Mouse (Mus musculus) neural tube, embryonic 10.5 days (tissue): ENCODE results near the gene Kcna4.

Source experiments
- DNase-seq: peaks from one replicate; pipeline ENCODE4 v3.0.0-alpha.2; 2017; ENCODE audit warnings: low spot score; ENCODE audit errors: extremely low spot score

Gene Kcna4

DNA sequence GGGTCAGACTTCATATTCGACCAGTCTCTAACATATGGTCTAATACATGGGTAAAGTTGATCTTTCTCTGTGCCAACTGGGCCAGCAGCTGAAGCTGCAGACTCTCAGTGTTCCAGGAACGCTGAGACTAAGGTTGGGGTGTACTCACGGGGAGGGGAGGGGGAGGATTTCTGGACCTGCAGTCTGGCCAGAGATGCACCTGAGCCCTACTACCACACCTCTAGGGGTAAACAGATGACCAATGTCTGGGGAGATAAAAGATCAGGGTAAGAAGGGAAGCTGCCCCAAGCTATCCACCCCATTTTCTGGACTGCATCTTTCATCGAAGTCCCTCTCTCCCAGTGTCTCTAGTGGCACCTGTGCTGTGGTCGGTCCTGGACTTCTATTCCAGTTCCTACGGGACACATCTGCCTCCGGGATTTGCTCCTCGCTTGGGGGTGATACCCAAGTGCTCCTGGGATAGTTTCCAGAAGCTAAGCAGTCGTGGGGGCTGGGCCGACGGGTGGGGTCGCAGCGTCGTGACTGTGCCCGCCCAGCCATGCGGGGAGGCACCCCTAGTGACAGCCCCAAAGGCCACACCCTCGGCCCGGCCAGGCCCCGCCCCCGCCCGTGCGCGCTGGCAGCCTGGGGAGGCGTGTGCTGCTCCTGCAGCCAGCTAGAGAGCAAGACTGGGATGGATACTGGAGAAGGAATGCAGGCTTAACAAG, at the start of gene Kcna4:
Gene Kcna4 (plus strand): TSS at position 650 of the 707 bp plus-strand sequence.
- peak; percentile 66 for DNase-seq

DNA sequence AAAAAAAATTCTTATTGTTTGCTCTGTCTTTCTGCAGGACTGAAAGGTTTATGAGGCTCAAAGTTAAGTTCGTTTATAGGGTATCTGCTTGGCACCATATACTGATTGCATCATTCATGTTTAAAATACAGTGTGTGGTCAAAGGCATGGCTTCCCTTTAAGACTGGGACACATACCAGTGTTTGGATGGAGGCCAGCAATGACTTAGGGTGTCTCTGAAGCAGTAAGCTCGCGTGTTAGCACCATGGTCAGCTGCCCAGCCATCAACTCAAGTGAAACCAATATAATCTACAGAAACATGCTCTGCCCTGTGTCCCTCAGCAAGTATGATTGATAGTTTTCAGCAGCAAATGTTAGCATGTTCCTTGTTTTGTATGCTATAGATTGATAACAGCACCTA, 32.3 kb upstream of the Kcna4 start:
- DNase-seq: no peak

DNA sequence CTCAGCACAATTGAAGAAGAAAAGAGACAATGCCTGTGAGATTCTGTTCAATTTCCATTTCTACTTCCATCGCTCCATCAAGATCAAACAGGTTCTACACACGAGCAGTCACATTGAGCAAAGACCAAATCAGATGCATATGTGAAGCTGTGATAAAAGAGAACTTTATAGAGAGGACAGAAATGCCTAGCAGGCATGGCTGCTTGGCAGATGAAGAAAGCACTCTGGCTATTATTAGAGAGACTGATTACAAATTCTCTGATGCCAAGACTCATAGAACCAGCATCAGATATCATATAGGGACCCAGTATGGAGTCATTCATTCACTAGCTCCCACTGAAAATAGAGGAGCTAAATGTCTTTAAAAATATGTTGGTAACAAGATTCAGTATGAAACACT, 24.2 kb upstream of the Kcna4 start:
- no peak for DNase-seq

DNA sequence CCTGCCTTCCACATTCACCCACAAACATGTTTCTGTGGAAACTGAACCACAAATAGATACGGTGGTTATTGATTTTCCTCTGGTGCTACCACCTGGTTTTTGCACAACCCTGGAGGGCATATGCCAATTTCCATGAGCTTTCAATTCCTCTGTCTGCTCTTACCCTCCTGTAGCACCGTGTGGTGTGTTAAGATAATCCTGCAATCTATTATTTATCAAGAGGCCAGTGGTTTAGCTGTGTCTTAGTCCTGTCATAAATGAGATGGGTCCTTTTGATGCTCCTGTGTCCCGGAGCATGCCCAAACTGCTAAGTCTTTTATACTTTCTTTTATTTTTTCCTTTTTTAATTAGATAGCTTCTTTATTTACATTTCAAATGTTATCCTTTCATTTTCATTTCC, 20.4 kb upstream of the Kcna4 start:
- DNase-seq: no peak

DNA sequence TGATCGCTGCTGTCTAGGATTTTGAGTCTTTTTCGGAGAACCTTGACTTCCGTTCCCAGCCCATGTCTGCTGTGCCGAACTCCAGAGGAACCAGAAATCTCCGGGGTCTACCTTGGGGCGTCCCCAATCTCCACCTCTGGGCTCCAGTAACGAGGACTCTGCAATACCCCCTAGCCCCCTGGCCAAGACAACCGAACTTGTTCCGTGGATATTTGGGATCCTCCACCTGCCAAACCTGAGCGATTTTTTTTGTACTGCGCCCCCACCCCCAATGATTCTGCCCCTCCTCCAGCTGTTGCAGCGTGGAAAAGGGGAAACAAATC, 219 bp downstream of the Kcna4 start:
- no peak for DNase-seq

DNA sequence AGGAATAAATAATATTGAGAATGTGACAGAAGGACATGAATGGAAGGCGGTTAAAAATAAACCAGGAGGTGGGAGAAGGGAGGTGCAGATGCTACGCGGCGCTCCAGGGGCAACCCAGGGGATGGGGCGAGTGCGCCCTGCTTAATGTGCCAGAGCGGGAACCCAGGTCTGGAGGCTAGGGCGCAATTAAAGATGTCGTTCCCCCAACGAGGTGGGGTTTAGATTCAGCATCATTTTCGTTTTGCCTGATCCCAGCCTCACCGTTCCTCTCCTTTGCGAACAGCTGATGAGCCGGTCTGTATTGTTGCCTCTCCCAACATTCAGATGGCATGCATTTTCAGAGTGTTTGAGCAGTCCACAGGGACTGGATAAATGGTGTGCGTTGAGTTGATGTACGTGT, 703 bp downstream of the Kcna4 start:
- peak; percentile 20 for DNase-seq

DNA sequence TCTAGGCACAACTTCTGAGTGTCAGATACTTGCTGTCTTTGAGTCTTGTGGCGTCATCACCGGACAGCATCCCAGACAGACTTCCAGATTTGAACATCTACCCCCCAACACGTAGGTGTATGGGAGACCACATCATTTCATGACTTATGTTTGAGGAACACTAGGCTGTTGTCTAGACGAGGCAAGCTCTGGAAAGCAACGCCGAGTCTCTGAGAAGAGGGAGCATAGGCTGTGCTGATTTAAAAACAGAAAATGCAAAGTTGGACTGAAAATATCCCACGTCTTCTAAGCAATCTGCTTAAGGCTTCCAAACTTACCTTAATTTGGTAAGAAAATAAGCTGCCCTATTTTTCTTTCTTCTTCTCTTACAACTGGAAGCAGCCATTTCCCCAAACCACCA, 4.1 kb downstream of the Kcna4 start:
- DNase-seq: no peak

DNA sequence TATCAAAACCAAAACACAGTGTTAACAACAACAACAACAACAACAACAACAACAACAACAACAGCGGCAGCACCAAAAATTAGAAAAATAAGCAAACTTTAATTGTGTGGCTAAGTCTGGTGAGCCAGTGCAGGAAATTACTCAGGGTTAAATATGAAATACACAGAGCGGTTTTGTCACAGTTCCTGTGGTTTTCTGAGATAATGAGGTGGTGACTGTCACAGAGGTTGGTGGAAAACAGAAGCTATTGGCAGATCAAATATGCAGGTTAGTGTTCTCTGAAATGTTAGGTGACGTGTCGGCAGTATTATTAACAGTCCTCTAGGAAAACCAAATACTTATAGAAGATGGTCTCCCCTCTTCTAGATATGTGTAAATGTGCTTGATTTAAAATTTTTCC, 11.4 kb downstream of the Kcna4 start:
- no peak for DNase-seq

DNA sequence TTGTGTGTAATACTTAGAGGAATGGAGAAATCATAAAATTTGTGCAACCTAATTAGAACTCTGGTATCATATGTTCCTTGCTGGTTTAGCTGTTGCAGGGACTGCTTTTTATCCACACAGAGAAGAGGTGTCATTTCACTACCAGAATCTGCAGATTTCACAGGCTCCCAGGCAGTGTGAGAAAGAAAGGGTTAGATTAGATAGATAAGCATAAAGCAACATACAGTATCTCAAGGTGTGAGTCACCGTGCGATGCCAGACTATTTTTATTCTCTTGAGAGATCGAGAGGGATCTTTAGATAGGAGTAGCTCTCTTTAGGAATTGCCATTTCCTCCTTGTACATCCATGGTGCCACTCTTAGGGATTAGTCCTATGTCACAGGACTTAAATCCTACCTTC, 14.3 kb downstream of the Kcna4 start:
- no peak for DNase-seq

DNA sequence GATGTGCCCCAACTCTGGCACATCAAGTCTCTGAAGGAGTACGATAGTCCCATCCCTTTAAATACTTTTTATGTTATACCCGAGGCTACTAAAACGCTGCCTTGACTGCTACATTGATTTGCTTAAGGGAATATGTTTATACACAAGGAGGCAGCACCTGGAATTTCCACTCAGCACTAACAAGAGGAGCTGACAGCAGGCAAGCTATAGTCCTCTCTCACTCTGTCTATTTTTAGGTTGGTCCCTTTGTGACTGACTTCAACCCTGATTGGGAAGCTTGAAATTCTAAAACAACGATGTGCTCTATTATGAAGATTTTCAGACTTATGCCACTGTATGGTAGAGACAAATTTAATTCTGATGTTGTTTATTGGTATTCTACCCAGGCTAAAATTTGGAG, 15.6 kb downstream of the Kcna4 start:
- DNase-seq: no peak

DNA sequence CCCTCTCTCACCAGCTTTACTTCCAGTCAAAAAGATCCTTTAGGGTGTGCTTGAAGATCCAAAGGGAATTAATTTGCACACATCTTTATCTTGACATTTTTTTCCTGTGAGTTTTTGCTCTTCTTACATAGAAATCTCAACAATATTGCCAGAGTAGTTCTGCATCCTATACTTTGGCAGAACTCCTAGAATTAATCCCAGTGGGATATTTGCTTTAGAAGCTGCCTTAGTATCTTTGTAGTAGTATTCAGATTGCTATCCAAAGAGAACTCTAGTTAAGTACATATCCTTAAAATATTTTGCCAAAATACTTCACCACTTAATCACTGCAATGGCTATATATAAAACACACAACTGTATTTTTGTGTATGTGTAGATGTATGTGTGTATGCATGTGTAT, 28.2 kb downstream of the Kcna4 start:
- no peak for DNase-seq

DNA sequence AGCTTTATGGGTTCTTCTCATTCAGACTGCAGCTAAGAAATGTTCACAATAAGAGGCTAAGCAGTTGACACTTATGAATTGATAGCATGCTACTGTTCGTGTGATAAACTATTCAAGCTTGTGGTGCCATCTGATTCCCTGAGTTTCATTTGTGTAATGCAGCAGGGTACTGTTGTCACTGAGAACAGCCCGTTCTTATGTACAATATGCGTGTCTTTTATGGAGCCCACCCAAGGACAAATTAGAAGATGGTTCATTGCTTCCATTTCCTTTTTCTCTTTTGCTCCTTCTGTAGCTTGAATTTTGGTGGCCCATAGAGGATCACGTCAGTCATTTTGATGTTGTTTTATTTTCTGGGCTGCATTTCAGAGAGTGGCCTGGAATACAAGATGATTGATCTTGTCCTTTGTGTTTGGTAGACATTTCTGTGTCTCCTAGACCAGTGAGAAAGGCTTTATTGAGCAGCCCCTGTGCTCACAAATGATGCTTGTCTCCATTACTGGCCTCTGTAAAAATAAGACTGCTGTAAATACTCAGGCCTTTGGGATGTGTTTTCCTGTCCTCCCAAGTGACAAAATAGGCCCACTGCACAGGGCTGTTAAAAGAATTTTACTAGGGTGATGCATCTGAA, 31.3 kb downstream of the Kcna4 start:
- DNase-seq: no peak

DNA sequence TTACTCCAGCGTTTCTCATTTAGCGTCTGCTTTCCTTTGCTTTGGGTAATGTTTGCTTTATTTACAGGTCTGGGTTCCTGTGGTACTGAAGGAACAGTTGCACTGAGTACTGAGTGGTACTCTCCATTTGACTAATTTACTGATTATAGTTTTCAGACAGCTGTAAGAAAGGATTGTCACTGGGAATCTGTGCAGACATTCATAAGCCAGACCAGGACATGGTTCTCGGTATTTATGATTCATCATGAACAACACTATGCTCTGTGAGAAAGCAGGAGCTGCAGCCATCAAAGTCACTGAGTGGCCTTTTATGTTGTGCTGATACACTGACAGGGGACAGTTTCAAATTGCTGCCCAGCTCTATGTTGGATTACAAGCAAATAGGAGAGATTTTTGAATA, 33.7 kb downstream of the Kcna4 start:
- no peak for DNase-seq

DNA sequence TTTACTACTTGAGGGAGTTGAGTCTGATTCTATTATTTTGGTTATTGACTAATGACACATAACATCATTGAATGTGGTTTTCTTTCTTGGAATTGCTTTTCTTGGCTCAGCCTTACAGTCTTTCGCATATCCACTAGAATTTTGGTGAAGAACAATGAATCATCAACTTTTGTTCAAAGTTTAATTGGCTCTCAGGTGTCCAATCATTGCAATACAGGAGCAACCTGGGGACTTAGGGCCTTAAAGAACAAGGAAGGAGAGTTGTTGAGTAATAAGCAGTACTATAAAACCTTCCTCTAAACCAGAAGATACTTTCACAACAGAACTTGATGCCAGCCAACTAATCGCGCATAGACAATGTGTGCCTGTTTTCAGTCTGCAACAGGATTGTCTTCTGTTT, 36.8 kb downstream of the Kcna4 start:
- no peak for DNase-seq

DNA sequence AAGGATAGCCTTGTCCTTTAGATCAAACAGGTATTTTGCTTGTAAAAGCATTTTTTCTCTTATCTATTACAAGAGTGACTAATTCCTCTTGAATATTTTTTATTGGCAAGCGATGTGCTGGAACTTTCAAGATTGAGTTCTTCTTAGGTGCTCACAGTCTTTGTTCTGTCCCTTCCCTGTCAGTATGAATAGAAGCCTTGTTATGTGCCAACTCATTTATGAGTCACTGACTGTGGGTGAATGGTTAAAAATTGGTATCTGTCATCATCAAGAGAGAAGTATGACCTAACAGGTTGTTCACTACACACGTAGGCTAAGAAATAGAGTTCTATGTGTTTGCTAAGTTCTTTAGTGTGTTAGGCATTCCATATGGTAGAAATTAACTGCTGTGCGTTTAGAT, 50.9 kb downstream of the Kcna4 start:
- DNase-seq: no peak

DNA sequence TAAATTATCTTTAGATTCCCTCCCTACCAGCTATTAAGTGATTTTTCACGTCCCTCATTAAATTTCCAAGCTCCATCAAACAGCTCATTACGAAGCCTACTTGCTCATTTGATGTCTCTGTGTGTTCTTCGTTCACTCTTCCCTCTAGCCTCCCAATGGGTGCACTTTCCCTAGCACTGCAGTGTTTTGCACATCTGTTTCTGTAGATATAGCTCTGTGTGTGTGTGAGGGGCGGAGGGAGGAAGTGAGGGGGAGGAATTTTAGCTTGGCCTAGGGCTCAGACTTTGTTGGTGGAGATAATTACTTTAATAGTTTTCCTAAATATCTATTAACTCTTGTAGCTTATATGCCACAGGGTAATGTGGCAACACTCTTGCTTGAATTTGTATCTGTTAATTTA, 54.4 kb downstream of the Kcna4 start:
- DNase-seq: no peak

DNA sequence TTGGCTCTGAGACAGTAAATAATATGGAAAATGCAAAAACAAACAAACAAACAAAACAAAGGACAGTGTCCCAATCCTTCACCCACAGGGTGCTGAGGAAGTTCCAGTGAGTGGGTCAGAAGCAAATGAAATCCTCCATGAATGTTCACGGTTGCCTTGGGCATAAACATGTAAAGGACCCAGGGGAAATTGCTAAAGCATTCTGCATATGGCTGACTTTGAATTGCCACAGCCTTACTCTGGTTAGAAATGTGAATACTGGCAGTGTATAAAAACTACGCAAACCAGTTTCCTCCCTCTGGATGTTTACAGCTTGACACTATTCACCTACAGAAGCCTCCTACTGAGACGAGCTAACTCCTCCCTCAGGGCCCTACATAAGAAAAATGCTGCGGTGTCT, 54.9 kb downstream of the Kcna4 start:
- DNase-seq: no peak
